Mouse (Mus musculus): Measurements from ENCODE around the gene Shisa9.

The Shisa9 gene

DNA sequence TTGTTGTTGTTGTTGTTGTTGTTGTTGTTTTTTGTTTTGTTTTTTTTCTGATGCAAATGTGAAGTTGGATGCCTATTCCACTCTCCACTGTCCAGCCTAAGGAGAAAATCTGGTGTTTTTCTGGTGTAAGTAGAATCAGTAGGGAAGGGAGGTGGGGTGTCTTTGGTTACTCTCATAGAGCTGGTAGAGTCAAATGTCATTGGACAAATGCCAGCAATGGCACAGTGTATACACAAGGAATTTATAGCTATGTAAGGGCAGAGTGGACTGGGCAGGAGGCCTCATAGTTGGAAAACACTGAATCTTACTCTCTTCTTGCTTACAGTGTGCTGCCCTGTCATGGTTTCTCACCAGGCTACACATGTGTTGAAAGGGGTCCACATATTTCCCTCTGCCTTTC is 325.9 kb downstream of the Shisa9 start:
- no peak for DNase-seq (ENCODE audit: low spot score in 2 of 2)

DNA sequence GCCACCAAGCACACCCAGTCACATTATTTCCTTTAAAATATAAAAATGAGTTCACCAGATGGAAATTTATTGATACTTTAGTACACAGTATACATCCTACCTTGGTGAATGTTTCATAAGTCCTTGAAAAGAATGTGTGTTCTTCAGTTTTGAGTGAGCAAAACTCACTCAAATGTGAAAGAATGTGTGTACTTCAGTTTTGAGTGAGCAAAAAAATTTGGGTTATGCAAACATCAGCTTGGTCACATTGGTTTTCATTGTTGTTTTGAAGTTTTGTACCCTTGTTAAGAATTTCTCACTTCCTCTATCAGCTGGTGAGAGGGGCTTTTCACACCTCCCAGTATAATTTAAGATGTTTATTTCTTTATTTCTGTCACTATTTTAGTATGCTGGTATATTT is 331.7 kb downstream of the Shisa9 start:
- DNase-seq (ENCODE audit: low spot score in 2 of 2) = no peak
